Mouse (Mus musculus): ENCODE measurements around the gene Specc1.

The Specc1 gene

GRCm38 (mm10) chr11:62177395-62178113, 221.0 kb downstream of the Specc1 start:
- no peak for DNase-seq (ENCODE audit: low read depth)

GRCm38 (mm10) chr11:62180791-62181190, 224.2 kb downstream of the Specc1 start:
- DNase-seq (ENCODE audit: low read depth): no peak

GRCm38 (mm10) chr11:62184900-62185299, 228.3 kb downstream of the Specc1 start:
- peak; percentile 33 for DNase-seq (ENCODE audit: low read depth)

- DNase-seq (ENCODE audit: low read depth): no peak
Measured at GRCm38 (mm10) chr11:62187074-62187473, 230.5 kb downstream of the Specc1 start.

GRCm38 (mm10) chr11:62192050-62192449, 235.5 kb downstream of the Specc1 start:
- DNase-seq (ENCODE audit: low read depth): no peak

- no peak for DNase-seq (ENCODE audit: low read depth)
Measured at GRCm38 (mm10) chr11:62193116-62193515, 236.6 kb downstream of the Specc1 start.

GRCm38 (mm10) chr11:62194217-62194616, 237.7 kb downstream of the Specc1 start:
- DNase-seq (ENCODE audit: low read depth): no peak

- no peak for DNase-seq (ENCODE audit: low read depth)
Measured at GRCm38 (mm10) chr11:62200901-62201512, 244.4 kb downstream of the Specc1 start.

GRCm38 (mm10) chr11:62202645-62203044, 246.1 kb downstream of the Specc1 start:
- DNase-seq (ENCODE audit: low read depth): no peak

GRCm38 (mm10) chr11:62209111-62209510, 252.5 kb downstream of the Specc1 start:
- no peak for DNase-seq (ENCODE audit: low read depth)

GRCm38 (mm10) chr11:62209891-62210290, 253.3 kb downstream of the Specc1 start:
- DNase-seq (ENCODE audit: low read depth): no peak

GRCm38 (mm10) chr11:62213384-62213989, 256.9 kb downstream of the Specc1 start:
- DNase-seq (ENCODE audit: low read depth): no peak

- DNase-seq (ENCODE audit: low read depth): no peak
Measured at GRCm38 (mm10) chr11:62215107-62215506, 258.5 kb downstream of the Specc1 start.

GRCm38 (mm10) chr11:62217751-62218150, 261.2 kb downstream of the Specc1 start:
- no peak for DNase-seq (ENCODE audit: low read depth)

GRCm38 (mm10) chr11:62220756-62221510, 264.4 kb downstream of the Specc1 start:
- DNase-seq (ENCODE audit: low read depth): no peak

- no peak for DNase-seq (ENCODE audit: low read depth)
Measured at GRCm38 (mm10) chr11:62223416-62223815, 266.9 kb downstream of the Specc1 start.

- DNase-seq (ENCODE audit: low read depth): peak; percentile 66
Measured at GRCm38 (mm10) chr11:62223962-62224361, 267.4 kb downstream of the Specc1 start.

- no peak for DNase-seq (ENCODE audit: low read depth)
Measured at GRCm38 (mm10) chr11:62224797-62225196, 268.2 kb downstream of the Specc1 start.

GRCm38 (mm10) chr11:62240631-62241261, 284.2 kb downstream of the Specc1 start:
- no peak for DNase-seq (ENCODE audit: low read depth)

- no peak for DNase-seq (ENCODE audit: low read depth)
Measured at GRCm38 (mm10) chr11:62243871-62244270, 287.3 kb downstream of the Specc1 start.

GRCm38 (mm10) chr11:62244471-62244870, 287.9 kb downstream of the Specc1 start:
- DNase-seq (ENCODE audit: low read depth): no peak
